Mouse (Mus musculus) heart, adult 18-20 months (tissue): ENCODE data around the gene Bsdc1. TPM values are rescaled to one million over a fixed set of nuclear protein-coding genes. Genes with fewer than 3 reads are reported as not detected.
"Not testable (repeated sequence)": the region's sequence is repeated elsewhere in the genome, so short reads cannot be mapped to it uniquely, and the experiment has no call there.

Source experiments
- DNase-seq, 2 experiments: peaks; one replicate each; pipeline ENCODE4 v3.0.0; 2021 to 2022; ENCODE audit warnings: mixed read lengths in 1 of 2
- long read RNA-seq, 2 experiments: library from polyadenylated mRNA; stranded (forward); transcript quantifications; one replicate each; pipeline ENCODE4 v2.0.0; 2021
- total RNA-seq, 2 experiments: library from RNA; stranded (reverse); gene quantifications; 2 replicates each; pipeline ENCODE4 v1.2.3; 2021

The Bsdc1 gene
- total RNA-seq = 10 to 100 TPM; 46.7 to 49.1 TPM
- long read RNA-seq, experiment 1, transcript Bsdc1-201 (11 exons, 2,823 nt) = major isoform, 16 of 27 reads
- long read RNA-seq, experiment 1, partial matches to known transcripts = 11 of 27 reads
- long read RNA-seq, experiment 1, other reads (novel, unspliced or antisense) = 0 of 27 reads
- long read RNA-seq, experiment 2, transcript Bsdc1-201 (11 exons, 2,823 nt) = major isoform, 8 of 17 reads
- long read RNA-seq, experiment 2, partial matches to known transcripts = 1 of 17 reads
- long read RNA-seq, experiment 2, other reads (novel, unspliced or antisense) = 8 of 17 reads

- DNase-seq = peak; percentile 100
Measured at GRCm38 (mm10) chr4:129461183-129461960, at the start of gene Bsdc1. Bsdc1 (plus strand) TSS chr4:129461581.

- DNase-seq = no peak
Measured at GRCm38 (mm10) chr4:129415892-129416291, 45.5 kb upstream of the Bsdc1 start.

- DNase-seq = no peak
Measured at GRCm38 (mm10) chr4:129416478-129416877, 44.9 kb upstream of the Bsdc1 start.

GRCm38 (mm10) chr4:129418321-129418720 is 43.1 kb upstream of the Bsdc1 start:
- no peak for DNase-seq

GRCm38 (mm10) chr4:129440340-129441063 is 20.9 kb upstream of the Bsdc1 start, which contains the start of gene Zbtb8b:
Zbtb8b (minus strand) TSS chr4:129440853.
- no peak for DNase-seq

- no peak for DNase-seq
Measured at GRCm38 (mm10) chr4:129441145-129441544, 20.2 kb upstream of the Bsdc1 start.

GRCm38 (mm10) chr4:129447360-129447759 is 14.0 kb upstream of the Bsdc1 start:
- no peak for DNase-seq

GRCm38 (mm10) chr4:129447778-129448563 is 13.4 kb upstream of the Bsdc1 start:
- DNase-seq = no peak

GRCm38 (mm10) chr4:129448713-129449112 is 12.7 kb upstream of the Bsdc1 start:
- DNase-seq = no peak

GRCm38 (mm10) chr4:129450851-129451250 is 10.5 kb upstream of the Bsdc1 start:
- no peak for DNase-seq

GRCm38 (mm10) chr4:129451471-129452169 is 9.8 kb upstream of the Bsdc1 start:
- DNase-seq = no peak

GRCm38 (mm10) chr4:129455265-129455664 is 6.1 kb upstream of the Bsdc1 start:
- DNase-seq = peak; percentile 77 to 87

GRCm38 (mm10) chr4:129456126-129456525 is 5.3 kb upstream of the Bsdc1 start:
- no peak for DNase-seq

GRCm38 (mm10) chr4:129457311-129457710 is 4.1 kb upstream of the Bsdc1 start:
- not testable (repeated sequence) for DNase-seq

- DNase-seq = no peak
Measured at GRCm38 (mm10) chr4:129459726-129460125, 1.7 kb upstream of the Bsdc1 start.

GRCm38 (mm10) chr4:129460827-129461182 is 576 bp upstream of the Bsdc1 start:
- no peak for DNase-seq

GRCm38 (mm10) chr4:129462118-129462517 is 737 bp downstream of the Bsdc1 start:
- DNase-seq = peak in 1 of 2 experiments; percentile 16

GRCm38 (mm10) chr4:129463097-129464059 is 2.0 kb downstream of the Bsdc1 start:
- no peak for DNase-seq

GRCm38 (mm10) chr4:129464286-129464815 is 3.0 kb downstream of the Bsdc1 start:
- DNase-seq = no peak

- DNase-seq = no peak
Measured at GRCm38 (mm10) chr4:129476047-129476446, 14.7 kb downstream of the Bsdc1 start.
